Mouse (Mus musculus) C2C12 (cell line): ENCODE results near the gene Cd8a.

Experiments
- CTCF ChIP-seq: IDR thresholded peaks from one replicate; pipeline ENCODE4 v1.5.1; 2011; ENCODE audit not compliant: control insufficient read depth, insufficient read depth, insufficient read length
- MAX ChIP-seq: IDR thresholded peaks from one replicate; pipeline ENCODE4 v1.6.1; 2011; ENCODE audit warnings: mild to moderate bottlenecking, control low read depth
- MYOG ChIP-seq: IDR thresholded peaks from one replicate; pipeline ENCODE4 v1.6.1; 2011; ENCODE audit not compliant: control insufficient read depth, insufficient read length; ENCODE audit errors: extremely low read depth

DNA sequence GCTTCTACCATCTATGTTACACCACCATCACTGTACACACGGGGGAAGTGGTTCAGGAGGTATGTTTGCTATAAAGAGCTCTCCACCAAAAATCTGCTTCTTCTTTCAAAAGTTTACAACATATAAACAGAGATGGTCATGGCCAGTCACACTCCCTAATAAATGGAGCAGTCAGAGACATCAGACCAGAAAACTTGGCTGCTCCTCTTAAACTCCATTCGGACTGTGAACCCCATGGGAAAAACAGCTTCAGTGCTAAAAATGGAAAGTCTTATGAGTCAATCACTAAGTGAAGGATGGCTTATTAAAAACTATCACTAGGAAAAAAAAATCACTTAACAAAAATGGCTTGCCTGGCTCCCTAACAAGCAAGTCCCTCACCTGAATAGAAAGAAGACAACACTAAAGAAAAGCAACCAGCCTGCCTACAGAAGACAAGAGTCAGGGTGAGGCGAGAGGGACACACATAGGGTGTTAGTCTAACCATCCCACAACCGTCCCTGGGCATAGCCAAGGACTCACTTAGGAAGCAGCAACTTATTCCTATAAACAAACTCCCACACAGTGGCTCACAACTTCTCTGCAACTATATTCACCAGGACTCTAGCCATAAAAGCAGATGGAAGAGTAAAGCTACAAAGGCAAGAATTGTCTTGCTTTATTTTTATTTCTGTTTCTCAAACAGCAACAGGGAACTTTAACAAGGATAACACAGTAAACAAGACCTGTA is 54.9 kb downstream of the Cd8a start:
- no peak for TF ChIP-seq MYOG
- TF ChIP-seq CTCF = no peak
- TF ChIP-seq MAX = no peak
